In genomic region chr4:100865962-100866703, GRCm38 (mm10) we compare ENCODE assay signal across 11 mouse cellular contexts.
DNase-seq lines count a peak whose midpoint lies in the region; ATAC-seq lines count a peak whose summit lies in the region.
"Had no signal": no experiment of that assay in that cellular context is flagged by ENCODE, and none has a peak within 500 bp of the region (broad histone marks: within the 10 kb centered on the region; RNA-seq: fewer than 3 reads in every experiment).

No protein-coding gene starts in this region.

- peaks cover 33% of the 10 kb centered on the region for H3K4me1 ChIP-seq in forebrain, embryonic 15.5 days
- H3K4me1 ChIP-seq in limb, embryonic 12.5 days (replicated peaks) = peaks cover 52% of the 10 kb centered on the region
- H3K4me1 ChIP-seq in stomach, embryonic 14.5 days (ENCODE audit: control insufficient read depth, insufficient read depth, low read length) = peaks cover 35% of the 10 kb centered on the region

- H3K36me3 ChIP-seq in forebrain, embryonic 15.5 days = no peaks in the 10 kb centered on the region
- H3K36me3 ChIP-seq in limb, embryonic 12.5 days = 0 out of 2 replicates have a peak, but pooled peaks cover 5% of the 10 kb centered on the region
- no peaks in the 10 kb centered on the region for H3K36me3 ChIP-seq in stomach, embryonic 14.5 days (ENCODE audit: control insufficient read depth, insufficient read depth, low read length)

- no peaks in the 10 kb centered on the region for H3K27me3 ChIP-seq in forebrain, embryonic 15.5 days
- H3K27me3 ChIP-seq in limb, embryonic 12.5 days = no peaks in the 10 kb centered on the region
- no peaks in the 10 kb centered on the region for H3K27me3 ChIP-seq in stomach, embryonic 14.5 days (ENCODE audit: control insufficient read depth, insufficient read depth, low read length)
- H3K27me3 ChIP-seq: CH12.LX had no signal

- H3K27ac ChIP-seq in forebrain, embryonic 15.5 days (replicated peaks) = no peak overlapping the region
- peak overlapping the region; percentile 53; the same call in 1 of the 2 replicates for H3K27ac ChIP-seq in limb, embryonic 12.5 days
- H3K27ac ChIP-seq in stomach, embryonic 14.5 days (ENCODE audit: low read length) = peak overlapping the region; percentile 77; the same call in 1 of the 2 replicates

- WGBS in forebrain, embryonic 15.5 days = 9% methylated on average over 12 of the region's 12 CpGs
- 21% methylated on average over 12 of the region's 12 CpGs for WGBS in limb, embryonic 12.5 days
- 26% methylated on average over 12 of the region's 12 CpGs for WGBS in stomach, embryonic 14.5 days

- no peaks in the 10 kb centered on the region for H3K9me3 ChIP-seq in forebrain, embryonic 15.5 days
- no peaks in the 10 kb centered on the region for H3K9me3 ChIP-seq in limb, embryonic 12.5 days
- H3K9me3 ChIP-seq in stomach, embryonic 14.5 days (ENCODE audit: control insufficient read depth, low read depth, low read length) = no peaks in the 10 kb centered on the region

- no peak overlapping the region for H3K4me3 ChIP-seq in forebrain, embryonic 15.5 days
- no peak overlapping the region for H3K4me3 ChIP-seq in limb, embryonic 12.5 days (replicated peaks)
- no peak overlapping the region for H3K4me3 ChIP-seq in stomach, embryonic 14.5 days (ENCODE audit: low read depth, low read length)

- peak; percentile 59 for ATAC-seq in forebrain, embryonic 15.5 days (replicated peaks)
- no peak for ATAC-seq in limb, embryonic 12.5 days (ENCODE audit: insufficient number of reproducible peaks, insufficient read depth, low FRiP score, low TSS enrichment, low read depth)
- ATAC-seq in stomach, embryonic 14.5 days (ENCODE audit: insufficient number of reproducible peaks, insufficient read depth, low FRiP score, low read depth) = peak; percentile 76; the same call in 1 of the 2 replicates

- no peak overlapping the region for H3K9ac ChIP-seq in forebrain, embryonic 15.5 days (replicated peaks)
- no peak overlapping the region for H3K9ac ChIP-seq in limb, embryonic 12.5 days (replicated peaks)
- H3K9ac ChIP-seq in stomach, embryonic 14.5 days (replicated peaks; ENCODE audit: low read depth, low read length) = no peak overlapping the region

- DNase-seq in kidney, postnatal 10 days = peak; percentile 32
- DNase-seq in kidney, adult 11 months = no peak
- DNase-seq in yolk sac, embryonic 10.5 days (ENCODE audit: low spot score) = no peak
- DNase-seq in gastrocnemius, adult 18-20 months (ENCODE audit: low spot score) = no peak
- no peak for DNase-seq in adrenal gland, adult 2 months
- DNase-seq: kidney, adult 18-20 months; thymus, adult 18-20 months had no signal

- H3K4me2 ChIP-seq in forebrain, embryonic 15.5 days (replicated peaks) = peak overlapping the region; percentile 11; the same call in 1 of the 2 replicates
- peak overlapping the region; percentile 33 for H3K4me2 ChIP-seq in limb, embryonic 12.5 days
- no peak overlapping the region; the same call in 1 of the 2 replicates for H3K4me2 ChIP-seq in stomach, embryonic 14.5 days (replicated peaks; ENCODE audit: low read depth, low read length)
